Mouse (Mus musculus) small intestine, adult 2 months (tissue): Measurements from ENCODE around the gene Phrf1.

Source experiments
- CTCF ChIP-seq: fragments of 200-500 bp; IDR thresholded peaks from 2 replicates; pipeline ENCODE4 v1.5.1; 2012; ENCODE audit warnings: low read depth, mild to moderate bottlenecking, control low read depth, inconsistent platforms, low read length, moderate library complexity, mixed read lengths; ENCODE audit not compliant: insufficient replicate concordance, insufficient read length; ENCODE audit errors: extremely low read depth
- POLR2A ChIP-seq: fragments of 200-500 bp; IDR thresholded peaks from 2 replicates; pipeline ENCODE4 v1.6.1; 2012; ENCODE audit warnings: low read depth, mild to moderate bottlenecking, control low read depth, inconsistent platforms, low read length, moderate library complexity

DNA sequence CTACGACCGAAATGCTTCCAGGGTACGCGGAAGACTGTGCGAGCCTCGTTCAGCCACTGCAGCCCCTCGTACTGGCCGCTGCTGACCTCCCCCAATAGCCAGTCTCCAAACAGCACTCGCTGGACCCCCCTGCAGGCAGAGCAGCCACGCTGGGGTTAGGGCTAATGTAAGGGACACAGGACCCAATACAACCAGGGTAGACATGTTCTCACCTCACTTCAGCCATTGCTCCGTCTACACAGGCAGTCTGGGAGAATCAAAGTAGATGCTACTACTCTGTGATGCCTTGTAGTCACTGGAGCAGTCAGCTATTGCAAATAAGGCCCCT lies 36.8 kb downstream of the Phrf1 start:
- TF ChIP-seq CTCF (no peak), POLR2A (no peak)
